Mouse (Mus musculus) mouse trophoblast stem cell (cell line): Measurements from ENCODE around the gene Cyb561d2.

Experiments used
- in situ Hi-C, 2 experiments: fragments of 300-500 bp; cut with MseI, MboI; formaldehyde crosslinking; loops; 2 replicates in 1 of 2; 3 replicates in 1 of 2; pipeline ENCODE4 v1.15.1; 2025

Cyb561d2 gene

DNA sequence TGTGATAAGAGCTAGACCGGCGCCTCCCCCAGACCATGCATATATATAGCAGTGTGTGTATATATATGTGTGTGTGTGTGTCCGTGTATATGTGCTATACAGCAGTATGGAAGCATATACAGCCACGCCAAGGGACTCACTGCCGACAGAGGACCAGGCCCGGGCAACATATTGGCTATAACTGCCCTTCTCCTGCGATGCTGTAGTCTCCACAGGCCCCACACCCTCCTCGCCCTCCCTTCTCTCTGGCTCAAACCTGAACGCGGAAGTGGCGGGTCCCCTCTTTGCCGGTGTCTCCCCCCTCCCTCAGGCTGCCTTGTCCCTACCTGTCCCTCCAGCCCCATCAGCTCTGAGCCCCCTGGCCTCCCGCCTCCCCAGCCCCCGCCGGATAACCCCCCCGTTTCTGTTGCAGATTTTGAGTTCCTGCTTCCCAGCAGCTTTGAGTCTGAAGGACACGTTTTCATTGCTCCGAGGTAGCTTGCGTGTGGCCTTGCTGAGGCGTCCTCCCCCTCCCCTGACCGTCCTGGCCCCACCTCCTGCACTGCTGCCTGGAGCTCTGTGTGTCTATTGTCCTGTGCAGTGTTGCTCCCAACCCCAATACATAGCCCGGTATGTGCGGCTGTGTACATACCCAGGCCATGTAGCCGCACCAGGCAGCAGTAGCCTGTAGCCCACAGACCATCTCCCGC, 20.1 kb downstream of the Cyb561d2 start:
- in situ Hi-C loops = no loop called here

DNA sequence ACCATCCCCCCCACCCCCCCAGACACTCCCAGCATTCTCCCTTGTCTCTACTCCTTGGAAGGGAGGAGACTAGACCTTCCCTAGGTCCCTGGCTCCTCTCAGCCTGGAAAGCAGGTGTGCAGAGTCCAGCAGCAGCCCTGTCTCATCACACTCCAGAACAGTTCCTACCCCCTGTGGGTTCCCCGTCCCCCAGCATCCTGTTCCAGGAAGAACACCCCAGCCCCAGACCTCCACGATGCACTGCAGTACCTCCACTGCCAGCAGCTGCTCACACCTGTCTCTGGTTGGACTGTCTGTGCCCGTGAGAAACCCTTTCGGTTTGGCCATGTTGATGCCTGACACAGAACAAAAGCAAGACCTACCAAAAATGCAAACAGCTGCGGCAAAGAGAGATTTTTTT, 20.8 kb downstream of the Cyb561d2 start:
- in situ Hi-C loops = no loop called here

DNA sequence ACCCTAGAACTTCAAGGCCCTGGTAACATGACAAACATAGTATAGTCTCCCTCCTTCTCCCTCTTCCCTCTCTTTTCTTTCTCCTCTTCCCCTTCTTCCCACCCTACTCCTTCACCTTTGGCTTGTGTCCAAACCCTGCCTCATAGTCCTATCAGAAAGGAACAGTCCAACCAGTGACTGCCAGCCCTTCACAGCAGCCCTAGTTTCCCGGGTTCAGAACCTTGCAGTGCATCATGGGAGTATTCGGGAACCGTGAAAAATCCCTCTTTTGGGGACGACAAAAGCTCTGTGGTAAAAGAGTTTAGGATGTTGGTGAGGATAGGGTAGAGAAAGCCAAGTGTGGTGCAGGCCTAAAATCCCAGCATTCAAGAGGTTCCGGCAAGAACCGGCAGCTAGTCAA, 21.7 kb downstream of the Cyb561d2 start:
- in situ Hi-C loops = no loop called here

DNA sequence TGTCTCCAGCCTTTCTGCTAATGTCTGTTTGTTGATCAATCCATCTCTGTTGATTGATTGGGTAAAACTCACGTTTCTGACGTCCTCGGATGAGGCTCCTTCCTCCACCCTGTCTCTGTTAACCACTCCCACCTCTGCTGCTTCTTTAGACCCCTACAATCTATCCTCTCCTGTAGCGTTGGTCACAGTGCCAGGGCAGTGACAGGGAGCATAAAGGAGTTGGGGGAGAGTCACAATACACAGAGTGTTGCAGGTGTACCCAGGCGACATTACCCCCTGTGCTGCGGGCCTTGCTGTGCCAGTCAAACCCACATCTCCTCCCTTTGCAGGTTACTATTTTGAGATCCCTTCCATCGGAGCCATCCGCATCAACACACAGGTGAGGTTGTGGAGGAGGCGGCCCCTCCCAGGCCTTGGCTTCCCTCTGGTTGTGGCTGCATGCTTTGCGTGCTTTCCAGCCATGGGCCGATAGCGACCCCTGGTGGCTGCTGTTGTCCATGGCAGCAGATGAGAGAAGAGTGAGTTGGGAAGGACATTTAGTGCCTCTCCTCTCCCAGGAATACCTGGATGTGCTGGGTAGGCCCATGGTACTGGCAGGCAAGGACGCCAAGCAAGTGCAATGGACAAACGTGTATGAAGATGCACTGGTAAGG, 27.6 kb downstream of the Cyb561d2 start:
- in situ Hi-C loops = loop anchor here (5.0 kb wide), 2 partner anchors 147 to 157 kb away; no protein-coding TSS in a partner anchor

DNA sequence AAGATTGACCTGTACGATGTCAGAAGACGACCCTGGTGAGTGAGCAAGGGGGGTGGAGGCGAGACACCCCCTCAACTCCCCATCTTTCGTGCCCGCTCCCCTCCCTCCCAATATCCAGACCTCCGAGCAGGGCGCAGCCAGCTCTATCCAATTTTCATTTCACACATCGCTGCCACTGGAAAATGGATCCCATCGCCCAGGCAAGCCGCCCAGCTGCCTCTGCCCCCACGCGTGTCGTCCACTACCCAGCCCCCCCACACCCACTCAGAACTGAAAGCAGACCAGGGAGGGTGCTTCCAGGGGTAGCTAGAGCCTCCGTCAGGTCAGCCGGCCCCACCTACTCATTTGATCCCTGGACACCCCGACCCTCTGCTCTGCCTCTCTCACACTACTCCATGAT, 29.7 kb downstream of the Cyb561d2 start:
- in situ Hi-C loops = loop anchor here (5.0 kb wide), 2 partner anchors 145 to 155 kb away; no protein-coding TSS in a partner anchor

DNA sequence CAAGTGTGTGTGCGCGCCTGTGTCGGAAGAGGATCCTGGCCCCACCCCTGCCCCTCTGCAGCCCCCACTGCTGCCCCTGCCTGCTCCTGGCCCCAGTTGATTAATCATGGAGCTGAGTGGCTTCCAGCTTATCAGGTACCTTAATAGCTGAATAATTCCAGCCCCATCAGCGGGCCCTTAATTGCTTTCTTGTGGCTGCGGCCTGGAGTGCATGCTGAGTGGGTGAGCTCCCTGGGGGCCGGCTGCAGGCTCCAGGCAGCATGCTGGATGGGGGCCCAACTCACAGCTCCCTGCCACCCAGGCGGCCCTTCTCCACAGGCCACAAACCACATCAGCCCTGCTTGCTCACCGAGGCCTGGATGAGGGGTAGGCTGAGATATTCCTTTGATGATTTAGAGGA, 30.6 kb downstream of the Cyb561d2 start:
- in situ Hi-C loops = loop anchor here (5.0 kb wide), 2 partner anchors 144 to 154 kb away; no protein-coding TSS in a partner anchor

DNA sequence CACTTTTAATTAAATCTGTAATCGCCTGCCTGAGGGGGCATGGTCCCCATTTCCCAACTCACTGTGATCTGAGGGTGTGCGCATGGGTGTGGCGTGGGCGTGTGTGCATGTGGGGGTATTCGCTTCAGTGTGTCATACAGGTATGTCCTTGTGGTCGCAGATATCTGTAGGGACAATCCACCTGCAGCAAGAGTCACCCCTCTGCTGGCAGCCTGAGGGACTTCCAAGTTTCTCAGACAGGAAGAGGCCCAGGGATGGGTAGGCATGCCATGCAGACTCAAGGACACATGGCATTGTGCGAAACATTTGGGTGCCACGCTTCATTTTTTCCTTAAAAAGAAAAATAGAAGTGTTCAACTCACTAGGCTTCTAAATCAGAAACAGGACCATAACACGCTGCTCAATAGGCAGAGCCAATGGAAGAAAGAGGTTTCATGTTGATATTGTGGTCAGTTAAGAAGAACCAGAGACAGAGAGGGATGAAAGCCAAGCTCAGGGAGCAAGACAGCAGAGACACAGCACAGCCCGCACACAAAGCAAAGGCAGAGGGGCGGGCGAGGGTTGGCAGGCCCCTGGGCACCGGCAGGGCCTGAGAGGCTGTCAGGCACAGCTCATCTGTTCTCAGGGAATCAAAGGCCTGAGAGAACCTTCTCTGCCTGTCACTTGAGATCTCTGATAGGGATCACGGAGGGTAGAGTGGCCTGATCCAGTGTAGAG, 31.5 kb downstream of the Cyb561d2 start:
- in situ Hi-C loops = loop anchor here (5.0 kb wide), 2 partner anchors 143 to 153 kb away; no protein-coding TSS in a partner anchor

DNA sequence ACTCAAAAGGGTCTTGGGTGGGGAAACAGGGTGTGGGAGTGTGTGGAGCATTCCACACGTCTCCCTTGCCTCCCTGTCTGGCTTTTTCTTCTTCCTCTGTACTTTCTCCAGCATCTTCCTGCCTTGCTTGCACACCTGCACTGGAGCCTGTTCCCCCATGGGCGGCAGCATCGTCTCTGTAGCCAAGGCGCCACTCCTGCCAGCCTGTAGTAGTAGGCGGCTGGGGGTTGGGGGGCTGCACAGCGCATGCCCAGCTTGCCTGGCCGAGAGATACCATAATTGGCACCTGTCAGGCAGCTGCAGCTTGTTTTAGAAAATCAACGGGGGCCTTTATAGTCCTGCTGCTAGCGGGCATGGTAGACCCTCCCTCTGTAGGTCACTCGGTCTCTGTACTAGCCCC, 33.7 kb downstream of the Cyb561d2 start:
- in situ Hi-C loops = no loop called here

DNA sequence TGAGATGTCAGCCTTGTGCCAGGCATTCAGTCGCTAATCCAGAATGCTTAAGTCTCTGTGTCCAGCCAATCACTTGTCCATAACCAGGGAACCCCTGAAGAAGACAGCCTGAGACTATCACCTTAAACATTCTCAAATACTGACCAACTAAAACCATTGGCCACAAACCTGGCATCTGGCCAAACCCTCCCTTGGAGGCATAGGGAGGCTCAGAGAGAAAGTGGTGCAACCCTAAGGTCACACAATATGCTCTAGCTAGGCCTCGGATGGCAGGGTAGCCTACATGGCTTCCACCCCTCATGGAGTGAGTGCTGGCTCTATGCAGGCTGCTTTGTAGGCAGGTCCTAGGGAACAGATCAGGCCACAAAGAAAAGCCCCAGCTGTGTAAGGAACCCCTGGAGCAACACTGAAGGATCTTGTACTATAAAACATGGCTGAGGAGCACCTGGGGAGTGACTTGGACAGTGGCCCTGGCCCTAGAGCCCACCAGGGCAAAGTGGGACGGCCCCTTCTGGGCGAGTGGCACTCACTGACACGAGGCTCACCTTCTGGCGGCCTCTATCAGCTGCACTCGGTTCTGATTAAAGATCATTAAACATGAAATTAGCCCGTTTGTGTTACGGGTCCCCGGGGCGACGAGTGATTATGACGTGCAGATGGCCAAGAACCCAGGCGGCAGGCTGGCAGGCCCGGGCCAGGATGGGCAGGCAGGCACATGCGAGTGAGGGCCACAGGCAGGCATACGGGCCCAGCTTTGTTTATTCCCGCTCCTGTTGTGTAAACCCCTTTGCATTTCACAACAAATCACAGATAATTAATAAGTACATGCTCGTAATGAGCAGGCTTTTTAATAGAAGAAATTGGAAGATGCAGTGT, 37.1 kb downstream of the Cyb561d2 start:
- in situ Hi-C loops = no loop called here

DNA sequence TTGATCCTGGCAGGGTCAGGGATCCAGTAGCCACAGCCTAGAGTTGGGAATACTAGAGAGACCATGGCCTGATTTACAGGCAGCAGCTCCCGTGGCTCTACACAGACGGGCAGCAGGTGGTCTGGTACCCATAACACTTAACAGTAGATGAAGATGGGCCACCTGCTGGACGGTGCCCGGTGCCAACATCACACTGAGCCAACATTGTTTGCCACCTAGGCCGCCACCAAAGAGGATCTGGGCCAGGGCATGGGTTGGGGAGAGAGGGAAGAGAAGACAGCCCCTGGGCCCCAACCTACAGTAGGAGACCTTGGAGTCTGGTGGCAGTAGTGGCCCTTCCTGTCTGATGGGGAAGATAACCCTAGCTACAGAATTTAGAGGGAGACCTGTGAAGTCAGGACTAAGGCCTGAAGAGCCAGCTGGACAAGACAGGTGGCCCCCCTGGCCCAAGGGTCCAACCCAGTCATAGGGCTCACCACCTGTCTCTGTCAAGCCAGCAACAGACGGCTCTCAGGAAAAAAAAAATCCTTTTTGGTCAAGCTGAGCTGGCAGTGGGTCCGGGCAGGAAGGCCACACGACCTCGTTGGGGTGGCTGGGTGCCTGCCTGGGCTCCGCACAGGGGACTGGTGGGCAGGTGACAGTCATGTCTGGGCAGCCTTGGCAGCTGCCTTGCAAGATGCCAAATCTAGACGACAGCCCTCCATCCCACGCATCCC, 39.7 kb downstream of the Cyb561d2 start:
- in situ Hi-C loops = no loop called here

DNA sequence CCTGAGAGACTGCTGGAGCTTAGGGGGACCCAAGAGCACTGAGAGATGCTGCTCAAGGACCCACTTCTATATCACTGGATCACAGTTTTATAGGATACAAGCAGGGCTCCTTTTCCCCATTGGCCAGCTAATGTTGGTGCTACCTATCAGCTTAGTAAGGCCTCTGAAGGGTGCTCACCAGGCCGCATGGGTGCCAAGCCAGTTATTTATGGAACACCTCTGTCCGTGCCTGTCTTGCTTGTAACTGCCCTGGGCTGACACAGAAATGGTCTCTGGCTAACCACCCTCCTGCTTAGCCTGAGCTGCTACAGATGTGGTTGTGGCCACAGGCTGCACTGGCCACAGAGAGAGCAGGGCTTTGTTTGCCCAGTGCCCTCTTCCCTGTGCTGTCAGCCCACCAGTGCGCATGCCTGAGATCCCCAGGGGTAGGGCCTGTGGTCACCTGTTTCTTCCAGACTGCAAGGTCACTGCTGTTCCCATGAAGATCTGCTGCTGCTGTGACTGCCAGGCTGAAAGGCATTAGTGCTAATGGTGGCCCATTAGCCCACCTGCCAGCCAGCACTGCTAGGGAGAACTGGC, 41.2 kb downstream of the Cyb561d2 start:
- in situ Hi-C loops = no loop called here

DNA sequence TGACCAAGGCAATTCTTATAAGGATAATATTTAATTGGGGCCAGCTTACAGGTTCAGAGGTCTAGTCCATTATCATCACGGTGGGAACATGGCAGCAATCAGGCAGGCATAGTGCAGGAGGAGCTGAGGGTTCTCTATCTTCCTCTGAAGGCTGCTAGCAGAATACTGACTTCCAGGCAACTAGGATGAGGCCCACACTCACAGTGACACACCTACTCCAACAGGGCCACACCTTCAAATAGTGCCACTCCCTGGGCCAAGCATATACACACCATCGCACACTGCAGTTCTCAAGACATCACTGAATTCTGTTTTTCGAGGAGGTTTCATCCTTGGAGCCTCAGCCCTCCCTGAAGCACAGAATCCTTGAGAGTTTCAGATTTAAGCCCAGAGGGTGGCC, 45.6 kb downstream of the Cyb561d2 start:
- in situ Hi-C loops = no loop called here

DNA sequence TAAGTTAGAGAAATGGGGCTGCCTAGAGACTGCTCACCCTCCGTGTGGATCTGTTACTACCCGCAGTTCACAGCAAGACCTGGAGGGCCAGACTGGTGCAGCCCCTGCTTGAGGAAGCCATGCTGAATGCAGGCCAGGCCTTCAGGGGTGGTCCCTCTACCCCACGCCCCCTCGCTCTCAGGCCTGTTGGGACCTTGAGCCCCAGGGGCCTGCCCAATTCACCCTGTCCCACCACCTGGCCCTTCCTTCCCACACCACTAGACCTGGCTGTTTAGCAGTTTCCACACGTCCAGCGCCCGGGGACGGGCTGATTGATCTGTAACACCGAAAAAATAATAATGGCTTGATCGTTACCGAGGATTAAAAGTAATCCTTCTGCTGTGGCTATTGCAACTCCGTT, 47.8 kb downstream of the Cyb561d2 start:
- in situ Hi-C loops = no loop called here

DNA sequence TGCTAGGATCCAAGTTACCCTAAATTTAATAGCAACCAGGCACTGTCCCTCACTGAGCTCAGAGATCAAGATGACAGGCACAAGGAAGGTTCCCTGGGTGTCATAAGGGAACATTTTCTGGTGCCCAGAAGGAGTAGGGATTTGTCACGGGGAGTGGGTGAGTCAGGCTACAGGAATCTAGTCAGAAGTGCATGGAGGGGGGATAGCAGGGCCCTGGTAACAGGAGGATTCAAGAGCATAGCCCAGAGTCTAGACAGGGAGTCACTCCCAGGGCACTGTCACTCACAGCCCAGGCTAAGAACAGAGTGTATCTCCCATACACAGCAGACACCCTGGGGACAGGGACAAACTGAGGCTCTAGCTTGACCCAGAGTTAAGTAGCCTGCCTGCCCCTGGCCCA, 48.5 kb downstream of the Cyb561d2 start:
- in situ Hi-C loops = no loop called here

DNA sequence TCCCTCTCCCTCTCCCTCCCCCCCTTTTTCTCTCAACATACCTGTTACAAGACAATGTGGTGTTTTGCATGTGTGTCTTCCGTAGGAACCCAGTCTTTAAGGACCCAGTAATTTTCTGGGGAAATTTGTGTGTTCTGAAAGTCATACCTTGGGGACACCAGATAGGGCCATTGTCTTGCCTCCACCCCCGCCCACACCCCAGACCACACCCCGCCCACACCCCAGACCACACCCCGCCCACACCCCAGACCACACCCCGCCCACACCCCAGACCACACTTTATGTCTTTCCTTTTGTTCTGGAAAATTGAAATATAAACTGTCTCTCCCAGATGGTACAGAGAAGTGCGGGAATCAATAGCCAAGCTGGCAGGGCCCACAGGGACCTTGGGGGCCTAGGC, 51.4 kb downstream of the Cyb561d2 start:
- in situ Hi-C loops = no loop called here

DNA sequence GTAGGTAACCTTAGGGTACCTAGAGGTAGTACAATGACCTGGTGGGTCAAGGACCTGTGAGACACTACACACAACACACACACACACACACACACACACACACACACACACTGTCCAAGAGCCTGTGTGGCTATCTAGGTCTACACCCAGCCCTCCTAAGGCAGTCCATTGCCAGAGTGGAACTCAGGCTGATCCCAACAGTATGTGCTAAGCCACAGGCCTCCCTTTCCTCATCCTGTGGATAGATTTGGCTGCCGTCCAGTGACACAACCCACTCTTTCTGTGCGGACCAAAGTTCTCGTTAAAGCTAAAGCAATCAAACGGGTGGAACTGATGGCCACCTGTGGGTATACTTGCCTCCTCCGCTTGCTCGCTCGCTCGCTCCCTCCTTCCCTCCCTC, 51.8 kb downstream of the Cyb561d2 start:
- in situ Hi-C loops = no loop called here
